8 mouse cellular contexts compared by ENCODE assay signal in genomic region chr13:48273451-48274069, GRCm38 (mm10). TPM values are rescaled to one million over a fixed set of nuclear protein-coding genes. Genes with fewer than 3 reads are reported as not detected.
DNase-seq lines count a peak whose midpoint lies in the region; ATAC-seq lines count a peak whose summit lies in the region.

No protein-coding gene starts in this region.

- H3K9ac ChIP-seq in heart, embryonic 12.5 days = peak overlapping the region; percentile 49
- H3K9ac ChIP-seq in kidney, embryonic 16.5 days (replicated peaks; ENCODE audit: low read length) = 0 out of 2 replicates have a peak overlapping the region, but pooled peaks have one; percentile 6
- no peak overlapping the region for H3K9ac ChIP-seq in neural tube, embryonic 11.5 days (ENCODE audit: low read length)

- no peaks in the 10 kb centered on the region for H3K36me3 ChIP-seq in embryonic facial prominence, embryonic 10.5 days (replicated peaks)
- no peaks in the 10 kb centered on the region for H3K36me3 ChIP-seq in heart, embryonic 12.5 days
- no peaks in the 10 kb centered on the region for H3K36me3 ChIP-seq in kidney, embryonic 16.5 days (ENCODE audit: insufficient read depth, low read length)
- H3K36me3 ChIP-seq in neural tube, embryonic 11.5 days (ENCODE audit: control insufficient read depth, insufficient read depth, low read length) = no peaks in the 10 kb centered on the region

- 5% methylated on average over 15 of the region's 15 CpGs for WGBS in embryonic facial prominence, embryonic 10.5 days
- WGBS in heart, embryonic 12.5 days = 5% methylated on average over 15 of the region's 15 CpGs
- WGBS in kidney, embryonic 16.5 days = 6% methylated on average over 15 of the region's 15 CpGs
- WGBS in neural tube, embryonic 11.5 days = 7% methylated on average over 15 of the region's 15 CpGs

- peak overlapping the region; percentile 76 for H3K27ac ChIP-seq in embryonic facial prominence, embryonic 10.5 days (replicated peaks)
- H3K27ac ChIP-seq in heart, embryonic 12.5 days (ENCODE audit: poor library complexity, severe bottlenecking) = no peak overlapping the region
- no peak overlapping the region for H3K27ac ChIP-seq in kidney, embryonic 16.5 days (ENCODE audit: low read length)
- H3K27ac ChIP-seq in neural tube, embryonic 11.5 days (ENCODE audit: low read depth, low read length) = no peak overlapping the region

- peak overlapping the region; percentile 78 for H3K4me2 ChIP-seq in heart, embryonic 12.5 days
- peak overlapping the region; percentile 55 for H3K4me2 ChIP-seq in kidney, embryonic 16.5 days (replicated peaks; ENCODE audit: low read depth, low read length)
- peak overlapping the region; percentile 40 for H3K4me2 ChIP-seq in neural tube, embryonic 11.5 days (ENCODE audit: low read depth)

- no peak for ATAC-seq in cerebellum, adult (ENCODE audit: insufficient number of reproducible peaks, low FRiP score, low TSS enrichment)
- ATAC-seq in heart, embryonic 12.5 days (ENCODE audit: insufficient number of reproducible peaks, low FRiP score) = peak; percentile 81; the same call in 1 of the 2 replicates
- peak; percentile 94 for ATAC-seq in kidney, embryonic 16.5 days (ENCODE audit: low FRiP score, low TSS enrichment)
- 0 out of 2 replicates have a peak, but pooled peaks have one; percentile 53 for ATAC-seq in neural tube, embryonic 11.5 days (ENCODE audit: insufficient read depth, low FRiP score, low TSS enrichment)

- no peaks in the 10 kb centered on the region for H3K9me3 ChIP-seq in embryonic facial prominence, embryonic 10.5 days
- no peaks in the 10 kb centered on the region for H3K9me3 ChIP-seq in heart, embryonic 12.5 days (replicated peaks)
- no peaks in the 10 kb centered on the region for H3K9me3 ChIP-seq in kidney, embryonic 16.5 days (ENCODE audit: low read length)
- no peaks in the 10 kb centered on the region for H3K9me3 ChIP-seq in neural tube, embryonic 11.5 days (ENCODE audit: control insufficient read depth, low read length)

- peaks cover 11% of the 10 kb centered on the region; the same call in 1 of the 2 replicates for H3K27me3 ChIP-seq in embryonic facial prominence, embryonic 10.5 days (replicated peaks; ENCODE audit: low read depth, poor library complexity, severe bottlenecking)
- H3K27me3 ChIP-seq in heart, embryonic 12.5 days (replicated peaks) = no peaks in the 10 kb centered on the region
- H3K27me3 ChIP-seq in kidney, embryonic 16.5 days (ENCODE audit: insufficient read depth, low read length) = no peaks in the 10 kb centered on the region
- H3K27me3 ChIP-seq in neural tube, embryonic 11.5 days (ENCODE audit: control insufficient read depth, insufficient read depth, low read length) = no peaks in the 10 kb centered on the region

- peaks cover 5% of the 10 kb centered on the region for H3K4me1 ChIP-seq in embryonic facial prominence, embryonic 10.5 days
- H3K4me1 ChIP-seq in heart, embryonic 12.5 days (replicated peaks) = peaks cover 10% of the 10 kb centered on the region; the same call in 1 of the 2 replicates
- no peaks in the 10 kb centered on the region for H3K4me1 ChIP-seq in kidney, embryonic 16.5 days (ENCODE audit: insufficient read depth, low read length)
- peaks cover 2% of the 10 kb centered on the region; the same call in 1 of the 2 replicates for H3K4me1 ChIP-seq in neural tube, embryonic 11.5 days (ENCODE audit: control insufficient read depth, insufficient read depth, low read length)

- peak; percentile 6 for DNase-seq in cerebellum, adult 11-12 months
- peak; percentile 62 for DNase-seq in embryonic facial prominence, embryonic 10.5 days (ENCODE audit: low spot score)
- DNase-seq in liver = peak; percentile 9
- peak; percentile 68 for DNase-seq in neural tube, embryonic 11.5 days (ENCODE audit: low spot score)
- no peak for DNase-seq in spleen, adult 12 weeks (ENCODE audit: low spot score)

- peak overlapping the region; percentile 47 for H3K4me3 ChIP-seq in embryonic facial prominence, embryonic 10.5 days
- H3K4me3 ChIP-seq in heart, embryonic 12.5 days = peak overlapping the region; percentile 37
- H3K4me3 ChIP-seq in kidney, embryonic 16.5 days (ENCODE audit: low read length) = peak overlapping the region; percentile 29
- H3K4me3 ChIP-seq in neural tube, embryonic 11.5 days (ENCODE audit: low read depth, low read length) = no peak overlapping the region

RNA-seq across cellular contexts. Expression of gene Id4, which starts 12.5 kb away (rescaled TPM):
- 18.6 and 19.2 TPM in 2 replicates for polyA plus RNA-seq in embryonic facial prominence, embryonic 10.5 days (2016; fragmentation: Nextera tagmentation; extraction: Ambion mirVana)
- 4.4 and 4.7 TPM in 2 replicates for polyA plus RNA-seq in heart, embryonic 12.5 days (2016; fragmentation: Nextera tagmentation; extraction: Ambion mirVana)
- polyA plus RNA-seq in kidney, embryonic 16.5 days (2015; fragmentation: Nextera tagmentation; extraction: Ambion mirVana) = 5.7 and 13.7 TPM in 2 replicates
- 49.5 and 52.5 TPM in 2 replicates for polyA plus RNA-seq in neural tube, embryonic 11.5 days (2014; fragmentation: Nextera tagmentation; extraction: Ambion mirVana)
